Mouse (Mus musculus): ENCODE results near the gene Hcfc1. TPM values are rescaled to one million over a fixed set of nuclear protein-coding genes. Genes with fewer than 3 reads are reported as not detected.

Gene Hcfc1
- polyA plus RNA-seq, 1 experiment = 43.0 TPM

- TF ChIP-seq POLR2A (IDR thresholded peaks at IDR 0.05; ENCODE audit: borderline replicate concordance, insufficient read depth, low read length) (0 out of 2 replicates have a peak, but pooled peaks have one; percentile 21), CTCF (IDR thresholded peaks at IDR 0.05; ENCODE audit: borderline replicate concordance, insufficient read depth, low read depth, low read length) (peak; percentile 32; the same call in 1 of the 2 replicates)
- Histone ChIP-seq H3K27ac (ENCODE audit: insufficient read depth, low read length) (peak overlapping the region; percentile 70), H3K4me1 (ENCODE audit: control insufficient read depth, insufficient read depth, low read length) (0 out of 2 replicates have a peak, but pooled peaks cover 2% of the 10 kb centered on the region), H3K27me3 (ENCODE audit: control insufficient read depth, insufficient read depth, low read length) (no peaks in the 10 kb centered on the region), H3K4me3 (replicated peaks; ENCODE audit: insufficient read depth, low read depth, low read length) (peak overlapping the region; percentile 60)
- DNase-seq = peak; percentile 84 to 96
- 16% methylated on average over 31 of the region's 31 CpGs for WGBS
These were observed 51.1 kb downstream of the Hcfc1 start for GRCm38 (mm10) chrX:73914827-73915703.

GRCm38 (mm10) chrX:73911588-73911987, 54.6 kb downstream of the Hcfc1 start:
- Histone ChIP-seq H3K27ac (ENCODE audit: insufficient read depth, low read length) (no peak overlapping the region), H3K4me3 (replicated peaks; ENCODE audit: insufficient read depth, low read depth, low read length) (no peak overlapping the region), H3K4me1 (ENCODE audit: control insufficient read depth, insufficient read depth, low read length) (no peaks in the 10 kb centered on the region), H3K27me3 (ENCODE audit: control insufficient read depth, insufficient read depth, low read length) (no peaks in the 10 kb centered on the region)
- TF ChIP-seq CTCF (IDR thresholded peaks at IDR 0.05; ENCODE audit: borderline replicate concordance, insufficient read depth, low read depth, low read length) (no peak), POLR2A (IDR thresholded peaks at IDR 0.05; ENCODE audit: borderline replicate concordance, insufficient read depth, low read length) (no peak)
- DNase-seq = no peak
- 94% methylated on average over 2 of the region's 2 CpGs for WGBS

GRCm38 (mm10) chrX:73911156-73911555, 55.0 kb downstream of the Hcfc1 start:
- no peak for TF ChIP-seq POLR2A (IDR thresholded peaks at IDR 0.05; ENCODE audit: borderline replicate concordance, insufficient read depth, low read length)
- TF ChIP-seq CTCF (IDR thresholded peaks at IDR 0.05; ENCODE audit: borderline replicate concordance, insufficient read depth, low read depth, low read length) = no peak
- H3K4me3 ChIP-seq (replicated peaks; ENCODE audit: insufficient read depth, low read depth, low read length) = no peak overlapping the region
- no peaks in the 10 kb centered on the region for H3K4me1 ChIP-seq (ENCODE audit: control insufficient read depth, insufficient read depth, low read length)
- DNase-seq = no peak
- H3K27me3 ChIP-seq (ENCODE audit: control insufficient read depth, insufficient read depth, low read length) = no peaks in the 10 kb centered on the region
- H3K27ac ChIP-seq (ENCODE audit: insufficient read depth, low read length) = no peak overlapping the region
- 18% methylated on average over 25 of the region's 26 CpGs for WGBS

DNA sequence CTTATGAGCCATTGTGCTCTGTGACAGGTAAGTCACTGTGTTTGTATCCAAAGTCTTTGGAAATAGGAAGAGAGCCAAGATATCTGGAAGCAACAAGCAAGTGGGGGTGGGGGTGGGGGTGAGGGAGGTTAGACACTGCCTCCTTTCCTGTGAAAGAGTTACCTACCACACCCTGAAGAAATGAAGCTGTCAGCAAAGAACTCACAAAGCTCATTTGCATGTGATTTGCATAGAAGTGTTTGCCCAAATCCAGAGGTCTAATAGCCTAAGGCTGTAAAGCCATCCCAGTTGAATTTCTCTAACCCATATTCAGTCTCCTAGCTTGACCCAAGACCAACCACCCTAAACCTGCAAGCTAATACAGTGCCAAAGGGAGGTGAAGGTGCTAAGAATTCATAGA, 55.7 kb downstream of the Hcfc1 start:
- Histone ChIP-seq H3K4me3 (replicated peaks; ENCODE audit: insufficient read depth, low read depth, low read length) (no peak overlapping the region), H3K27ac (ENCODE audit: insufficient read depth, low read length) (no peak overlapping the region), H3K4me1 (ENCODE audit: control insufficient read depth, insufficient read depth, low read length) (no peaks in the 10 kb centered on the region), H3K27me3 (ENCODE audit: control insufficient read depth, insufficient read depth, low read length) (no peaks in the 10 kb centered on the region)
- DNase-seq = no peak
- TF ChIP-seq CTCF (IDR thresholded peaks at IDR 0.05; ENCODE audit: borderline replicate concordance, insufficient read depth, low read depth, low read length) (no peak), POLR2A (IDR thresholded peaks at IDR 0.05; ENCODE audit: borderline replicate concordance, insufficient read depth, low read length) (no peak)

DNA sequence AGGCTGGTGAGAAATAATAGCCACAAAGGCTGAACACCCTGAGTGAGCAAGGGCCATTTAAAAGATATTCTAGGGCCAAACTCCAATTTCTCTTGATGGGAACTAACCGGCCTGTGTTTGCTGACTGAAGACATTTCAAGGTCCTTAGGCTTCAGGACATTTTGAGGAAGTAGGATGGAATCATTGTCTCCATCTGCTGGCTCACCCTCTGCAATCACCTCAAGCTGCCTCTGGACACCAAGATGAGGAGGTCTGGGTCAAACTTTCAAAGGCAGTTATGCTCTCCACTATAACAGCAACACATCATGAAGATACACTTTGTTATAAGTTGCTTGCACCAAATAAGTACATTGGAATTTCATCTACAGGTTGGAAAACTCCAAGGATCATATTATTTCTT, 56.1 kb downstream of the Hcfc1 start:
- no peaks in the 10 kb centered on the region for H3K27me3 ChIP-seq (ENCODE audit: control insufficient read depth, insufficient read depth, low read length)
- H3K27ac ChIP-seq (ENCODE audit: insufficient read depth, low read length) = no peak overlapping the region
- H3K4me3 ChIP-seq (replicated peaks; ENCODE audit: insufficient read depth, low read depth, low read length) = no peak overlapping the region
- H3K4me1 ChIP-seq (ENCODE audit: control insufficient read depth, insufficient read depth, low read length) = no peaks in the 10 kb centered on the region
- WGBS = 70% methylated on average over 1 of the region's 1 CpGs
- DNase-seq = no peak
- TF ChIP-seq CTCF (IDR thresholded peaks at IDR 0.05; ENCODE audit: borderline replicate concordance, insufficient read depth, low read depth, low read length) (no peak), POLR2A (IDR thresholded peaks at IDR 0.05; ENCODE audit: borderline replicate concordance, insufficient read depth, low read length) (no peak)

DNA sequence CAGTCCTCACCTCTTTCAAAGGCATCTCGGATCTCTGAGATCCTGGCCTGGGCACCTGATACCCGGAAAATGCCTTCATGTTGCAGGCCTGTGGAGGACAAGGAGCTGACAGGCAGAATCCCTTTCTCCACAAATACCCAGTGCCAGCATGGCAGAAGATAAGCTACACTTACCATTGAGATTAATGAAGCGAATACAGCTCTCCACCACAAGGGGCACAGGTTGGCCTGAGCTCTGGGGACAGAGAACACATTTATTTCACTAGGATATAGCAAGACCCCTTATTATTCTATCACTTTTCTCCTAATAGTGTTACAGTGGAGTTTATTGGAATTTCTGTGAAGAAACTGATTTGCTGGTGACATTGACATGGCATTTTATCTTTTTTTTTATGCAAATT, 68.2 kb downstream of the Hcfc1 start:
- 69% methylated on average over 3 of the region's 3 CpGs for WGBS
- no peak for TF ChIP-seq POLR2A (IDR thresholded peaks at IDR 0.05; ENCODE audit: borderline replicate concordance, insufficient read depth, low read length)
- TF ChIP-seq CTCF (IDR thresholded peaks at IDR 0.05; ENCODE audit: borderline replicate concordance, insufficient read depth, low read depth, low read length) = no peak
- no peak for DNase-seq

GRCm38 (mm10) chrX:73895719-73896118, 70.4 kb downstream of the Hcfc1 start, which contains the start of gene L1cam:
Gene L1cam, minus strand, starts transcription at chrX:73896105.
- 7% methylated on average over 2 of the region's 2 CpGs for WGBS
- H3K27me3 ChIP-seq (ENCODE audit: control insufficient read depth, insufficient read depth, low read length) = no peaks in the 10 kb centered on the region
- no peak within 1 kb of the TSS for H3K27ac ChIP-seq (ENCODE audit: insufficient read depth, low read length)
- DNase-seq = peak; percentile 67 to 71
- TF ChIP-seq POLR2A (IDR thresholded peaks at IDR 0.05; ENCODE audit: borderline replicate concordance, insufficient read depth, low read length) = no peak
- TF ChIP-seq CTCF (IDR thresholded peaks at IDR 0.05; ENCODE audit: borderline replicate concordance, insufficient read depth, low read depth, low read length) = peak; percentile 49; the same call in 1 of the 2 replicates
- no peak within 1 kb of the TSS for H3K4me3 ChIP-seq (replicated peaks; ENCODE audit: insufficient read depth, low read depth, low read length)
- peaks cover 8% of the 10 kb centered on the region; the same call in 1 of the 2 replicates for H3K4me1 ChIP-seq (ENCODE audit: control insufficient read depth, insufficient read depth, low read length)

More for the DNA sequence above, 68.2 kb downstream of the Hcfc1 start:
- H3K4me3 ChIP-seq (replicated peaks; ENCODE audit: insufficient read depth, low read depth, low read length) = no peak overlapping the region
- no peaks in the 10 kb centered on the region for H3K27me3 ChIP-seq (ENCODE audit: control insufficient read depth, insufficient read depth, low read length)
- H3K4me1 ChIP-seq (ENCODE audit: control insufficient read depth, insufficient read depth, low read length) = 0 out of 2 replicates have a peak, but pooled peaks cover 2% of the 10 kb centered on the region
- no peak overlapping the region for H3K27ac ChIP-seq (ENCODE audit: insufficient read depth, low read length)

DNA sequence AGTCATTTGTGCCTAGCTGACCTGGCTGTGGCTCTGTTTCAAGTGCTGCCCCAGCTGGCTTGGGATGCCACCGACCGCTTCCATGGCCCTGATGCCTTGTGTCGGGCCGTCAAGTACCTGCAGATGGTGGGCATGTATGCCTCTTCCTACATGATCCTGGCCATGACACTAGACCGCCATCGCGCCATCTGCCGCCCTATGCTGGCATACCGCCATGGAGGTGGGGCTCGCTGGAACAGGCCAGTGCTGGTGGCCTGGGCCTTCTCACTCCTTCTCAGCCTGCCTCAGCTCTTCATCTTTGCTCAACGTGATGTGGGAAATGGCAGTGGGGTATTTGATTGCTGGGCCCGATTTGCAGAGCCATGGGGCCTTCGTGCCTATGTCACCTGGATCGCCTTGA, 73.3 kb downstream of the Hcfc1 start:
- DNase-seq = peak; percentile 59 to 61
- no peak overlapping the region for H3K4me3 ChIP-seq (replicated peaks; ENCODE audit: insufficient read depth, low read depth, low read length)
- peaks cover 8% of the 10 kb centered on the region; the same call in 1 of the 2 replicates for H3K4me1 ChIP-seq (ENCODE audit: control insufficient read depth, insufficient read depth, low read length)
- WGBS = 23% methylated on average over 14 of the region's 14 CpGs
- no peak overlapping the region for H3K27ac ChIP-seq (ENCODE audit: insufficient read depth, low read length)
- H3K27me3 ChIP-seq (ENCODE audit: control insufficient read depth, insufficient read depth, low read length) = no peaks in the 10 kb centered on the region
- TF ChIP-seq POLR2A (IDR thresholded peaks at IDR 0.05; ENCODE audit: borderline replicate concordance, insufficient read depth, low read length) = no peak
- TF ChIP-seq CTCF (IDR thresholded peaks at IDR 0.05; ENCODE audit: borderline replicate concordance, insufficient read depth, low read depth, low read length) = no peak

Other genes starting within 250 kb of the Hcfc1 start
- 14.7 and 15.1 TPM in 2 replicates for gene Abcd1, start 249.8 kb downstream of the Hcfc1 start, polyA plus RNA-seq (2012; rRNA removed)
- gene Plxnb3, start 209.3 kb downstream of the Hcfc1 start, polyA plus RNA-seq (2012; rRNA removed) = 27.7 and 32.5 TPM in 2 replicates
- gene Srpk3, start 192.0 kb downstream of the Hcfc1 start, polyA plus RNA-seq (2012; rRNA removed) = 14.2 and 17.3 TPM in 2 replicates
- 811 and 886 TPM in 2 replicates for gene Idh3g, start 179.5 kb downstream of the Hcfc1 start, polyA plus RNA-seq (2012; rRNA removed)
- gene Ssr4, start 179.3 kb downstream of the Hcfc1 start, polyA plus RNA-seq (2012; rRNA removed) = 161 and 176 TPM in 2 replicates
- 54.6 and 56.6 TPM in 2 replicates for gene Pdzd4, start 141.4 kb downstream of the Hcfc1 start, polyA plus RNA-seq (2012; rRNA removed)
- 0.16 and 0.41 TPM in 2 replicates for gene Avpr2, start 74.3 kb downstream of the Hcfc1 start, polyA plus RNA-seq (2012; rRNA removed)
- 97.0 and 98.1 TPM in 2 replicates for gene L1cam, start 70.3 kb downstream of the Hcfc1 start, polyA plus RNA-seq (2012; rRNA removed)
- 5.4 and 5.9 TPM in 2 replicates for gene Arhgap4, start 44.5 kb downstream of the Hcfc1 start, polyA plus RNA-seq (2012; rRNA removed)
- 92.3 and 96.2 TPM in 2 replicates for gene Naa10, start 44.4 kb downstream of the Hcfc1 start, polyA plus RNA-seq (2012; rRNA removed)
- 9.7 and 11.0 TPM in 2 replicates for gene Renbp, start 35.5 kb downstream of the Hcfc1 start, polyA plus RNA-seq (2012; rRNA removed)
- 100 and 109 TPM in 2 replicates for gene Irak1, start 57.6 kb upstream of the Hcfc1 start, polyA plus RNA-seq (2012; rRNA removed)
- 0.57 TPM in 1 of 2 replicates, not detected in the other for gene Opn1mw, start 161.1 kb upstream of the Hcfc1 start, polyA plus RNA-seq (2012; rRNA removed)
- 30.7 and 34.0 TPM in 2 replicates for gene Mecp2, start 169.0 kb upstream of the Hcfc1 start, polyA plus RNA-seq (2012; rRNA removed)
- not detected in 2 replicates for gene Tex28, start 201.5 kb upstream of the Hcfc1 start, polyA plus RNA-seq (2012; rRNA removed)
- gene Tktl1, start 210.9 kb upstream of the Hcfc1 start, polyA plus RNA-seq (2012; rRNA removed) = 0.05 TPM in 1 of 2 replicates, not detected in the other